Mouse (Mus musculus): Measurements from ENCODE around the gene Sema4c. TPM values are rescaled to one million over a fixed set of nuclear protein-coding genes. Genes with fewer than 3 reads are reported as not detected.

The Sema4c gene
- total and polyA plus RNA-seq, 3 experiments = 0.70 to 3.4 (median 1.5) TPM

DNA sequence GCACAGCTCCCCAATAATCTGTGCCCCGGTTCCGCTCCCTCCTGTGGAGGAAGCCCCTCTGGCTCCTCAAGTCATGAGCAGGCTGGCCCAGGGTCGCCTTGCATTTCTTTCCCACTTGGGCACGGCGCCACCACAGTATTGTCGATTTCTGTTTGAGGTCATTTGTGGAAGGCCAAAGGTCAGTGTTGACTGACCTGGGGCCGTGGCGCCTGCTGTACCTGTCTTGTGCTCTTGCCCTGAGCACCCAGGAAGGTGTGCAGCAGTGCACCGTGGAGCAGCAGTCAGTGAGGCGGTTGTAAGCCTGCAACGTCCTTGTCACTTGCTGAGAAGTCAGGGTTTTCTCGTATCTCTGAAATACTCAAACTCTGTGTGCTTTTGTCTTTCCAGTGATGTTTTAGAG lies 32.4 kb downstream of the Sema4c start:
- no peak for TF ChIP-seq CHD2 (IDR thresholded peaks at IDR 0.05; ENCODE audit: low read length)
- no peak for TF ChIP-seq PAX5 (IDR thresholded peaks at IDR 0.05; ENCODE audit: low read length)
- no peak for TF ChIP-seq USF2 (conservative IDR thresholded peaks at IDR 0.05; ENCODE audit: low read depth, low read length)
- no peak for TF ChIP-seq MEF2A (IDR thresholded peaks at IDR 0.05; ENCODE audit: borderline replicate concordance, low read depth, low read length)
- no peak for TF ChIP-seq NELFE (IDR thresholded peaks at IDR 0.05; ENCODE audit: low read depth, low read length)
- TF ChIP-seq RCOR1 (conservative IDR thresholded peaks at IDR 0.05; ENCODE audit: low read depth, low read length) = no peak
- no peak for TF ChIP-seq ETS1 (conservative IDR thresholded peaks at IDR 0.05; ENCODE audit: low read depth, low read length)
- H3K79me2 ChIP-seq (replicated peaks; ENCODE audit: control insufficient read depth, extremely low read depth, insufficient read depth, poor library complexity, severe bottlenecking) = no peaks in the 10 kb centered on the region
- in situ Hi-C loops (cut with MboI; ENCODE audit: low pct_ligation_motif_present, low pct_unique_long_range_greater_than_20kb, low sequenced_read_pairs) = no loop called here
- H3K4me3 ChIP-seq (replicated peaks in 1 of 3; ENCODE audit: low read depth in 2 of 3, low read length in 2 of 3, poor library complexity in 1 of 3) = no peak overlapping the region
- no peaks in the 10 kb centered on the region for H3K9me3 ChIP-seq (replicated peaks; ENCODE audit: low read length)
- no peak overlapping the region for H3K4me2 ChIP-seq (ENCODE audit: insufficient read depth, low read depth, poor library complexity, severe bottlenecking)
- H3K9ac ChIP-seq (ENCODE audit: insufficient read depth, low read depth) = no peak overlapping the region
- DNase-seq (ENCODE audit: extremely low read depth) = no peak
- dilution Hi-C loops (cut with MboI; ENCODE audit: extremely low pct_ligation_motif_present, extremely low pct_unique_long_range_greater_than_20kb, low sequenced_read_pairs) = no loop called here
- no peaks in the 10 kb centered on the region for H3K27me3 ChIP-seq (replicated peaks)
- H3K27ac ChIP-seq (ENCODE audit: insufficient read depth, low read depth) = no peak overlapping the region
- peaks cover 51 to 76% of the 10 kb centered on the region in 2 experiments for H3K36me3 ChIP-seq (replicated peaks in 1 of 2; ENCODE audit: control insufficient read depth in 1 of 2, insufficient read depth in 1 of 2, low read length in 1 of 2)
- no peaks in the 10 kb centered on the region for H3K4me1 ChIP-seq (ENCODE audit: control insufficient read depth in 1 of 2, insufficient read depth in 2 of 2)

DNA sequence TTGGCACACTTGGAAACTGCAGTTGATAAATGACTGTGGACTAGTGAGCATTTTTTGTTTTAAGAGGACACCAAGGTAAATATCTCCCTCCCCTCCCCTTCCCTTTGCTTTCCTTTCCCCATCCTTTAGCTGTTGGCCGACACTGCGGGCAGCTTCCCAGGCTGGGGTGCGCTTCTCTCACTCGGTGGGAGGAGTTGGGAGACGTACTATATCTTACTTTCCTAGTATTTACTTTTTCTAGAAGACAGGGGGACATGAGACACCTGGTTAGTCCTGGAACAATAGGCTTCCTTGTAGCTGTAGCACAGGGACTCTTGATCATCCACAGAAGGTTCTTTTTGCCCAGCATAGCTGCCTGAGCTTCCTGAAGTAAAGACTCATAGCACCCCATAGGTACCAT lies 34.1 kb downstream of the Sema4c start:
- Histone ChIP-seq H3K9me3 (replicated peaks; ENCODE audit: low read length) (no peaks in the 10 kb centered on the region), H3K4me1 (ENCODE audit: control insufficient read depth in 1 of 2, insufficient read depth in 2 of 2) (no peaks in the 10 kb centered on the region), H3K27me3 (replicated peaks) (no peaks in the 10 kb centered on the region), H3K27ac (ENCODE audit: insufficient read depth, low read depth) (no peak overlapping the region), H3K9ac (ENCODE audit: insufficient read depth, low read depth) (no peak overlapping the region), H3K4me3 (replicated peaks in 1 of 3; ENCODE audit: low read depth in 2 of 3, low read length in 2 of 3, poor library complexity in 1 of 3) (no peak overlapping the region), H3K36me3 (replicated peaks in 1 of 2; ENCODE audit: control insufficient read depth in 1 of 2, insufficient read depth in 1 of 2, low read length in 1 of 2) (peaks cover 56 to 79% of the 10 kb centered on the region in 2 experiments), H3K4me2 (ENCODE audit: insufficient read depth, low read depth, poor library complexity, severe bottlenecking) (no peak overlapping the region), H3K79me2 (replicated peaks; ENCODE audit: control insufficient read depth, extremely low read depth, insufficient read depth, poor library complexity, severe bottlenecking) (no peaks in the 10 kb centered on the region)
- no peak for DNase-seq (ENCODE audit: extremely low read depth)
- TF ChIP-seq USF1 (IDR thresholded peaks at IDR 0.05; ENCODE audit: low read depth, low read length) (no peak), CHD1 (IDR thresholded peaks at IDR 0.05; ENCODE audit: low read depth, low read length) (no peak), MXI1 (IDR thresholded peaks at IDR 0.05; ENCODE audit: low read depth, low read length) (no peak), IRF4 (IDR thresholded peaks at IDR 0.05; ENCODE audit: low read depth, low read length) (no peak), POLR2A (IDR thresholded peaks at IDR 0.05; ENCODE audit: low read depth, low read length) (no peak)
- dilution Hi-C loops (cut with MboI; ENCODE audit: extremely low pct_ligation_motif_present, extremely low pct_unique_long_range_greater_than_20kb, low sequenced_read_pairs) (no loop called here), in situ Hi-C loops (cut with MboI; ENCODE audit: low pct_ligation_motif_present, low pct_unique_long_range_greater_than_20kb, low sequenced_read_pairs) (no loop called here)

DNA sequence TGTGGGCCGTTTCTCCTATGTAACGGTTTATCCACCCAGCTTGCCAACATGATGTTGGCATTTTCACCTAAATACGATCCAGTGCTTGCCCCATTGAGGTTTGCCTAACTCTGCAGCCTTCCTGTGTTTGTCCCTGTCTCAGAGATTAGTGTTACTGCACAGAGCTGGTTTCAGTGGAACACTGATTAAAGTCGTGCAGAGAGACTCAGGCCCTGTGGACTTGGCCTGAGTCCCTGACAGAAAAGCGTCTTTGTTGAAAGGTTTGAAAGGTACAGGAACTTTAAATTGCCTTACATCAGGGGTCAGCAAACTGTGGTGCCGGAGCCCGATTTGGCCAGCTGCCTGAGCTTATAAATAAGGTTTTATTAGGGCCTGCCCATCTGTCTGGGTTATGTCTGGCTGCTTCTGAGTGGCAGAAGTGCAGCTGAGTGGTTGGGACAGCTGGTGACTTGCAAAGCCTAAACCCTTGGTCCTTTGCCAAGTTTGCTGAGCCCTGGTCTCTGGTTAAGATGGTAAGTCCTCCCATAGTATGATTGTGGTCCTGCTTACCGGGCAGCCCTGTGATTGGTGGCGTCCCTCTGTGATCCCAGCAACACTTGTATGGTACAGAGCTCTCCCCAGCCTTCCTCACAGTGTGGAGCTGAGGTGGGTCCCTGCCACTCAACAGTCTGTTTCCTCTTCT lies 34.7 kb downstream of the Sema4c start:
- Histone ChIP-seq H3K9me3 (replicated peaks; ENCODE audit: low read length) (no peaks in the 10 kb centered on the region), H3K27ac (ENCODE audit: insufficient read depth, low read depth) (no peak overlapping the region), H3K4me1 (ENCODE audit: control insufficient read depth in 1 of 2, insufficient read depth in 2 of 2) (no peaks in the 10 kb centered on the region), H3K4me3 (replicated peaks in 1 of 3; ENCODE audit: low read depth in 2 of 3, low read length in 2 of 3, poor library complexity in 1 of 3) (no peak overlapping the region), H3K9ac (ENCODE audit: insufficient read depth, low read depth) (no peak overlapping the region), H3K79me2 (replicated peaks; ENCODE audit: control insufficient read depth, extremely low read depth, insufficient read depth, poor library complexity, severe bottlenecking) (no peaks in the 10 kb centered on the region), H3K4me2 (ENCODE audit: insufficient read depth, low read depth, poor library complexity, severe bottlenecking) (no peak overlapping the region), H3K36me3 (replicated peaks in 1 of 2; ENCODE audit: control insufficient read depth in 1 of 2, insufficient read depth in 1 of 2, low read length in 1 of 2) (peaks cover 60 to 85% of the 10 kb centered on the region in 2 experiments), H3K27me3 (replicated peaks) (no peaks in the 10 kb centered on the region)
- in situ Hi-C loops (cut with MboI; ENCODE audit: low pct_ligation_motif_present, low pct_unique_long_range_greater_than_20kb, low sequenced_read_pairs) (no loop called here), dilution Hi-C loops (cut with MboI; ENCODE audit: extremely low pct_ligation_motif_present, extremely low pct_unique_long_range_greater_than_20kb, low sequenced_read_pairs) (no loop called here)
- no peak for DNase-seq (ENCODE audit: extremely low read depth)
- TF ChIP-seq NELFE (IDR thresholded peaks at IDR 0.05; ENCODE audit: low read depth, low read length) = no peak
- TF ChIP-seq IRF4 (IDR thresholded peaks at IDR 0.05; ENCODE audit: low read depth, low read length) = no peak
- TF ChIP-seq JUND (conservative IDR thresholded peaks at IDR 0.05; ENCODE audit: low read depth, low read length) = no peak
- TF ChIP-seq KAT2A (IDR thresholded peaks at IDR 0.05; ENCODE audit: insufficient replicate concordance, low read length) = no peak
- TF ChIP-seq RCOR1 (conservative IDR thresholded peaks at IDR 0.05; ENCODE audit: low read depth, low read length) = no peak
- no peak for TF ChIP-seq NRF1 (IDR thresholded peaks at IDR 0.05; ENCODE audit: low read depth, low read length)
- no peak for TF ChIP-seq JUN (IDR thresholded peaks at IDR 0.05; ENCODE audit: insufficient read depth, low read depth, low read length)
- TF ChIP-seq ELF1 (IDR thresholded peaks at IDR 0.05; ENCODE audit: low read depth, low read length) = no peak
- no peak for TF ChIP-seq BHLHE40 (IDR thresholded peaks at IDR 0.05; ENCODE audit: low read depth, low read length)
- TF ChIP-seq SIN3A (IDR thresholded peaks at IDR 0.05; ENCODE audit: low read length) = no peak

Data from CH12.LX (cell line).